Mouse (Mus musculus) myocyte (in vitro differentiated cells): ENCODE measurements around the gene Scamp4.

Experiments
- CEBPB ChIP-seq: IDR thresholded peaks from 2 replicates; pipeline ENCODE4 v1.6.1; 2011; ENCODE audit warnings: mild to moderate bottlenecking, moderate library complexity; ENCODE audit not compliant: poor library complexity, insufficient read depth, severe bottlenecking
- E2F4 ChIP-seq: IDR thresholded peaks from one replicate; pipeline ENCODE4 v1.6.1; 2011; ENCODE audit warnings: mild to moderate bottlenecking, control low read depth, moderate library complexity; ENCODE audit not compliant: insufficient read depth
- MAX ChIP-seq: IDR thresholded peaks from one replicate; pipeline ENCODE4 v1.6.1; 2011; ENCODE audit warnings: low read depth, mild to moderate bottlenecking, control low read depth
- POLR2A ChIP-seq: IDR thresholded peaks from one replicate; pipeline ENCODE4 v1.6.1; 2011; ENCODE audit warnings: low read depth, mild to moderate bottlenecking, control low read depth, moderate library complexity; ENCODE audit not compliant: insufficient read length
- POLR2AphosphoS2 ChIP-seq: IDR thresholded peaks from one replicate; pipeline ENCODE4 v1.6.1; 2011; ENCODE audit warnings: low read depth, control low read depth; ENCODE audit not compliant: insufficient read length
- TCF12 ChIP-seq: IDR thresholded peaks from one replicate; pipeline ENCODE4 v1.6.1; 2011; ENCODE audit warnings: mild to moderate bottlenecking, control low read depth; ENCODE audit not compliant: poor library complexity, insufficient read depth, severe bottlenecking
- USF1 ChIP-seq: IDR thresholded peaks from one replicate; pipeline ENCODE4 v1.6.1; 2011; ENCODE audit warnings: low read depth, mild to moderate bottlenecking, control low read depth, moderate library complexity

- TF ChIP-seq E2F4 (no peak), CEBPB (no peak), MAX (no peak), POLR2A (peak; percentile 77), POLR2AphosphoS2 (peak; percentile 80), TCF12 (no peak), USF1 (no peak)
Measured at GRCm38 (mm10) chr10:80602698-80603325, at the start of gene Scamp4, which contains the start of gene Adat3.
